Mouse (Mus musculus) limb, embryonic 13.5 days (tissue): Measurements from ENCODE around the gene Gm9611. TPM values are rescaled to one million over a fixed set of nuclear protein-coding genes. Genes with fewer than 3 reads are reported as not detected.
"Not testable (repeated sequence)": the region's sequence is repeated elsewhere in the genome, so short reads cannot be mapped to it uniquely, and the experiment has no call there.

Experiments used
- ATAC-seq: fragments of 200-750 bp; cut with Nextera tagmentation; 2 replicates; pipeline ENCODE4 v1.8.0; 2017; ENCODE audit warnings: low read depth, moderate number of reproducible peaks, moderate TSS enrichment; ENCODE audit not compliant: low FRiP score
- H3K27ac ChIP-seq: fragments of 300-500 bp; sonication (generic); 2 replicates; pipeline ENCODE4 v1.5.1; 2015; ENCODE audit warnings: inconsistent platforms, mild to moderate bottlenecking, moderate library complexity
- H3K27me3 ChIP-seq: fragments of 300-500 bp; sonication (generic); 2 replicates; pipeline ENCODE4 v1.6.1; 2015; ENCODE audit warnings: mild to moderate bottlenecking, inconsistent platforms
- H3K36me3 ChIP-seq: fragments of 300-500 bp; sonication (generic); 2 replicates; pipeline ENCODE4 v1.6.1; 2015; ENCODE audit warnings: inconsistent platforms, mild to moderate bottlenecking, moderate library complexity
- H3K4me1 ChIP-seq: fragments of 300-500 bp; sonication (generic); 2 replicates; pipeline ENCODE4 v1.6.1; 2015; ENCODE audit warnings: inconsistent platforms
- H3K4me2 ChIP-seq: fragments of 300-500 bp; sonication (generic); replicated peaks from 2 replicates; pipeline ENCODE4 v1.6.1; 2015; ENCODE audit warnings: inconsistent platforms, mild to moderate bottlenecking, moderate library complexity
- H3K4me3 ChIP-seq: fragments of 300-500 bp; sonication (generic); 2 replicates; pipeline ENCODE4 v1.5.1; 2015; ENCODE audit warnings: moderate library complexity, mild to moderate bottlenecking, inconsistent platforms
- H3K9ac ChIP-seq: fragments of 300-500 bp; sonication (generic); 2 replicates; pipeline ENCODE4 v1.6.1; 2015; ENCODE audit warnings: mild to moderate bottlenecking, inconsistent platforms
- H3K9me3 ChIP-seq: fragments of 300-500 bp; sonication (generic); 2 replicates; pipeline ENCODE4 v1.6.1; 2016; ENCODE audit warnings: inconsistent platforms
- WGBS: fragments of 180-500 bp; shearing (Covaris S2); methylation state at CpG from one replicate; pipeline ENCODE4 v1.1.7; 2015; 5-methylcytosine and 5-hydroxymethylcytosine counted together
- microRNA-seq: library from miRNA; unstranded; fragments of <30 nt; microRNA quantifications from one replicate; pipeline ENCODE4, GENCODE M21; 2016
- polyA plus RNA-seq: library from polyadenylated mRNA; unstranded; fragments of >200 nt; fragmentation: Nextera tagmentation; extraction: Ambion mirVana; gene quantifications from 2 replicates; pipeline ENCODE4 v1.2.1, GENCODE M21; 2015

Gm9611 gene
- not detected in 2 replicates for polyA plus RNA-seq

DNA sequence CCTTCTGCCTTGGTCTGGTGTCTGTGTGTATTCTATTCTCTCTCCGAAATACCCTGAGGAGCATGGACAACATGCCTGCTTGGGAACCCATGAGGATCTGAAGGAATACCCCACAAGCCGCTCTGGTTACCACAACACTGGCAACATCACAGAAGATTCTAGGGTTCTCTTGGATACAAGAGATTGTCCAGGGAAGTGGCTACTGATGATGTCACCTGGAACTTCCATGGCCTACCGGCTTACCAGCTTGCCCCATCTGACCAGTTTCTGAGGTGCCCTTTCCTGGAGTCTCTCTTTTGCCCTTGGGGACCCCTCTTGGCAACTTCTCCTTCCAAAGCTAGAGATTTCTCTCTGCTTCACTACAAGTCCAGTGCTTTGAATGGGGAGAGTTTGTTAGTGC, at the start of gene Gm9611:
Gm9611 (minus strand) TSS at position 101 of the 400 bp plus-strand sequence.
- H3K27ac ChIP-seq, H3K9ac ChIP-seq, H3K4me2 ChIP-seq, H3K27me3 ChIP-seq, ATAC-seq, H3K9me3 ChIP-seq, H3K4me1 ChIP-seq, H3K4me3 ChIP-seq, H3K36me3 ChIP-seq: not testable (repeated sequence)
- 100% methylated on average over 1 of the region's 3 CpGs for WGBS

DNA sequence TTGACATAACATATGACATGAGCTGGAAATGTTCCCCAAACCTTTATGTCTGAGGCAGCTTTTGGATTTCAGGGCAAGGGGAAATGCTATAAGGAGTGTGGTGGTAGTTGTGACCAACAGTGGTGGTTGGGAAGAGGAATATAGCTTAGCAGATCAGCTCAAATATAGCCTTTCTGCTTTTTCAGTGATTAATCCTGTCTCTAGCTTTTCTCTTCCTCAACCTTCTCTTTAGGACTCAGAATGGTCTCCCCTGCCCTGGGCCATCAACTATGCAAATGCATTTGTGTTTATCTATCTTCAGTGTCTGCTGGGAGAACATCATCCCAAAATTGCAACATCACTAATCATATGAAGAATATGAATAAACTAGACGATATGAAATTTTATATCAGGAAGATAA, 12.8 kb upstream of the Gm9611 start, which contains the start of gene Gm7995:
Gm7995 (plus strand) TSS at position 301 of the 400 bp plus-strand sequence.
- H3K9me3 ChIP-seq, H3K27me3 ChIP-seq: not testable (repeated sequence)
- WGBS, result no CpG with 5 or more reads among the region's 1 CpGs

DNA sequence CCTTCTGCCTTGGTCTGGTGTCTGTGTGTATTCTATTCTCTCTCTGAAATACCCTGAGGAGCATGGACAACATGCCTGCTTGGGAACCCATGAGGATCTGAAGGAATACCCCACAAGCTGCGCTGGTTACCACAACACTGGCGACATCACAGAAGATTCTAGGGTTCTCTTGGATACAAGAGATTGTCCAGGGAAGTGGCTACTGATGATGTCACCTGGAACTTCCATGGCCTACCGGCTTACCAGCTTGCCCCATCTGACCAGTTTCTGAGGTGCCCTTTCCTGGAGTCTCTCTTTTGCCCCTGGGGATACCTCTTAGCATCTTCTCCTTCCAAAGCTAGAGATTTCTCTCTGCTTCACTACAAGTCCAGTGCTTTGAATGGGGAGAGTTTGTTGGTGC, 37.2 kb downstream of the Gm9611 start, which contains the start of gene Gm17026:
Gm17026 (minus strand) TSS at position 101 of the 400 bp plus-strand sequence.
- not testable (repeated sequence) for H3K9ac ChIP-seq, H3K36me3 ChIP-seq, H3K4me2 ChIP-seq, ATAC-seq, H3K4me3 ChIP-seq, H3K9me3 ChIP-seq, H3K27ac ChIP-seq, H3K4me1 ChIP-seq, H3K27me3 ChIP-seq
- WGBS, result 85% methylated on average over 1 of the region's 3 CpGs

More for the DNA sequence above, 12.8 kb upstream of the Gm9611 start, which contains the start of gene Gm7995:
- not testable (repeated sequence) for H3K36me3 ChIP-seq, H3K9ac ChIP-seq, H3K4me3 ChIP-seq, H3K27ac ChIP-seq, ATAC-seq, H3K4me1 ChIP-seq, H3K4me2 ChIP-seq

Small RNAs within 50 kb of the gene (microRNA-seq; reads per million reads assigned to microRNA genes)
- gene Gm25208, result not detected
- gene Gm25892, result not detected

Other genes starting within 250 kb of the Gm9611 start
- not detected in 2 replicates for gene Gm7951, start 180.0 kb downstream of the Gm9611 start, polyA plus RNA-seq
- gene Gm17027, start 134.7 kb downstream of the Gm9611 start, polyA plus RNA-seq, result not detected in 2 replicates
- not detected in 2 replicates for gene Gm3573, start 106.6 kb downstream of the Gm9611 start, polyA plus RNA-seq
- not detected in 2 replicates for gene Gm17026, start 37.3 kb downstream of the Gm9611 start, polyA plus RNA-seq
- not detected in 2 replicates for gene Gm7995, start 12.9 kb upstream of the Gm9611 start, polyA plus RNA-seq
- not detected in 2 replicates for gene Gm8005, start 142.3 kb upstream of the Gm9611 start, polyA plus RNA-seq
- gene Gm8011, start 166.5 kb upstream of the Gm9611 start, polyA plus RNA-seq, result not detected in 2 replicates
- gene Gm8020, start 205.0 kb upstream of the Gm9611 start, polyA plus RNA-seq, result not detected in 2 replicates
- not detected in 2 replicates for gene Gm8024, start 226.9 kb upstream of the Gm9611 start, polyA plus RNA-seq